Mouse (Mus musculus) thymus, adult 2 months (tissue): Measurements from ENCODE around the gene Tars2. TPM values are rescaled to one million over a fixed set of nuclear protein-coding genes. Genes with fewer than 3 reads are reported as not detected.

Source experiments
- DNase-seq: peaks from one replicate; pipeline ENCODE4 v3.0.0; 2021
- H3K27ac ChIP-seq: fragments of 200-500 bp; 2 replicates; pipeline ENCODE4 v1.5.1; 2012; ENCODE audit warnings: low read length, control low read depth; ENCODE audit not compliant: control insufficient read depth, insufficient read depth
- H3K27me3 ChIP-seq: fragments of 200-500 bp; 2 replicates; pipeline ENCODE4 v1.6.1; 2012; ENCODE audit warnings: mild to moderate bottlenecking, low read length, moderate library complexity, mixed read lengths; ENCODE audit not compliant: control insufficient read depth, insufficient read depth
- H3K36me3 ChIP-seq: fragments of 200-500 bp; 2 replicates; pipeline ENCODE4 v1.6.1; 2012; ENCODE audit warnings: mild to moderate bottlenecking, low read length, moderate library complexity; ENCODE audit not compliant: control insufficient read depth, insufficient read depth
- H3K4me1 ChIP-seq: fragments of 200-500 bp; replicated peaks from 2 replicates; pipeline ENCODE4 v1.6.1; 2012; ENCODE audit warnings: low read length; ENCODE audit not compliant: control insufficient read depth, insufficient read depth
- H3K4me3 ChIP-seq: fragments of 200-500 bp; 2 replicates; pipeline ENCODE4 v1.5.1; 2012; ENCODE audit warnings: mild to moderate bottlenecking, low read length, control low read depth, moderate library complexity; ENCODE audit not compliant: control insufficient read depth, insufficient read depth
- CTCF ChIP-seq: fragments of 200-500 bp; IDR thresholded peaks from 2 replicates; pipeline ENCODE4 v1.5.1; 2012; ENCODE audit warnings: mild to moderate bottlenecking, control low read depth, low read length, moderate library complexity, borderline replicate concordance; ENCODE audit not compliant: control insufficient read depth, poor library complexity, insufficient read depth; ENCODE audit errors: extremely low read depth
- POLR2A ChIP-seq: fragments of 200-500 bp; IDR thresholded peaks from 2 replicates; pipeline ENCODE4 v1.6.1; 2012; ENCODE audit warnings: mild to moderate bottlenecking, low read length, control low read depth, moderate library complexity; ENCODE audit not compliant: control insufficient read depth, poor library complexity, insufficient read depth; ENCODE audit errors: extremely low read depth
- WGBS: fragments of 180-500 bp; shearing (Covaris S2); methylation state at CpG from one replicate; pipeline ENCODE4 v1.1.7; 2018; 5-methylcytosine and 5-hydroxymethylcytosine counted together
- polyA plus RNA-seq: library from polyadenylated mRNA; depleted of rRNA; stranded (reverse); fragments of >200 nt; gene quantifications from 2 replicates; pipeline ENCODE4 v1.2.3, GENCODE M21; 2012

The Tars2 gene
- polyA plus RNA-seq, 1 experiment: 44.1 TPM

DNA sequence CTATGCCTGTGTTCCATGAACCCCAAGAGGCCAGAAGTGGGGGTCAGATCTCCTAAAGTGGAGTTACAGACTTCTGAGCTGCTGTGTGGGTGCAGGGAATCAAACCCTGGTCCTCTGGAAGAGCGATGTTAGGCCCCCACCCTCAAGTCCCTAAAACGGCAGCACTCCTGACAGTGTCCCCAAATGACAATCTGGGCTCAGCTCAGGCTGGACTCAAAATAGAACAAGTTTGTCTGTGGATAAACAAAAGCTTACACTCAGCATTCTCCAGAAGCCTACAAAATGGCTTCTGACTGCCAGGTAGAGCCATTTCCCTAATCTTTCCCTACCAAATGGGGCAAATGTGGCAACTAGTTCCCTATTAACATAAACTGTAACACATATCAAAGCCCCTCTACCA is 58.9 kb downstream of the Tars2 start:
- Histone ChIP-seq H3K27ac (no peak overlapping the region), H3K4me1 (no peaks in the 10 kb centered on the region), H3K36me3 (no peaks in the 10 kb centered on the region), H3K4me3 (no peak overlapping the region), H3K27me3 (no peaks in the 10 kb centered on the region)
- 93% methylated on average over 2 of the region's 2 CpGs for WGBS
- DNase-seq: no peak
- TF ChIP-seq CTCF (no peak), POLR2A (no peak)

DNA sequence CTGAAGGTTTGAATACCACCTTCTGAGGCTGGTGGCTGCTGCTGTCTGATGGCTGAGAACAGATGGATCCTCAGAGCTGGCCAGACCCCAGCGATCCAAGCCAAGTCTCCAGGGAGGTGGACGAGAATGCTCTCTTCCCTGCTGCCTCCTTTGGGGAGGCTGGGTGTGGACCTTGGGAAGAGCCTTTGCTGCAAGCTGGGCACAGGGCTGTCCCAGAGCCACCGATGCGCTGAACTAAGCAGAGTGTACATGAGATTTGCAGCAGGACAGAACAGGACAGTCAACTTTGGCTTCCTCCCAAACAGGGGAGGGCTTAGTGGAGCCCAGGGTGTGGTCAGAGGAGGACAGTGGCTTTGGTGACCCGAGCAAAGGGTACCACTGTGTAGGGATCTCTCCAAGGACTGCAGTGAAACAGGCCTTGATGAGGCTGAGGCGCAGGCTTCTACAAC is 59.7 kb downstream of the Tars2 start:
- Histone ChIP-seq H3K4me1 (no peaks in the 10 kb centered on the region), H3K36me3 (no peaks in the 10 kb centered on the region), H3K27me3 (no peaks in the 10 kb centered on the region), H3K27ac (no peak overlapping the region), H3K4me3 (no peak overlapping the region)
- TF ChIP-seq POLR2A (no peak), CTCF (no peak)
- WGBS: 94% methylated on average over 6 of the region's 6 CpGs
- DNase-seq: no peak

DNA sequence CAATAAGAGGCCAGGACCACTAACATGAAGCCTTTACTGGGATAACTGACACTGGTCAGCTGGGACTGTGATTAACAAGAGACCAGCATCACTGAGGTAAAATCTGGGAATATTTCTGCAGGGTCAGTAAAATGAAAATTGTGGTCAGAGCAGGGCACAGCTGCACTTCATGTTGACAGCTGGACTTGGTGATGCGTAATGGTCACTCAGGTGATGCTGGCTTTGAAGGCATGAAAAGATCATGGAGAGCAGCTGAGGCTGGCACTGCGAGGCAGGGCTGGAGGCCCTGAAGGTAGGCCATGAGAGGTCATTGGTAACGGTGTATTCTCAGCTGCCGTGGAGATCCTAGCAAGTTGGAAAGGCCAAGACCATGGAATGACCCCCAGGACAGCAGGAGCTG is 61.7 kb downstream of the Tars2 start:
- H3K36me3 ChIP-seq: no peaks in the 10 kb centered on the region
- no peak for DNase-seq
- no peak for TF ChIP-seq POLR2A
- no peaks in the 10 kb centered on the region for H3K27me3 ChIP-seq
- WGBS: 98% methylated on average over 4 of the region's 4 CpGs
- no peak overlapping the region for H3K4me3 ChIP-seq
- H3K4me1 ChIP-seq: 0 out of 2 replicates have a peak, but pooled peaks cover 2% of the 10 kb centered on the region
- H3K27ac ChIP-seq: no peak overlapping the region

DNA sequence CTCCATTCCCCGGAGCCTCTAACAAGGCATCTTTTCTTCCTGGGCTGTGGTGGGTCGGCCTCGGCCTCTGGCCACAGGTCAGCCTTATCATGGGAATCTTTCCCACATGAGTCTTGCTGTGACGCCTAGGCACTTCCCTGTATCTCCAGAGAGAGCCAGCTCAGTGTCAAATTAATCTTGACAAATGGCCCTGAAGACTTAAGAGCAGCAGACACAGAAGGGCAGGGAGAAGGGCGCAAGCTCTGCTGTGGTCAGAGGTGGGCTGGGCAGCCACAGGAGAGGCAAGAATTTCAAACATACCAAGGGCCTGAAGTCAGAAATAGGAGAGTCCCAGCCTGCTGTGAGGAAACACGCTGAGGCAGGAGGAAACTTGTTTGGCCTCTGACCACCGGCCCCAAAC is 63.6 kb downstream of the Tars2 start:
- Histone ChIP-seq H3K27me3 (no peaks in the 10 kb centered on the region), H3K36me3 (no peaks in the 10 kb centered on the region), H3K4me1 (0 out of 2 replicates have a peak, but pooled peaks cover 2% of the 10 kb centered on the region), H3K4me3 (no peak overlapping the region), H3K27ac (no peak overlapping the region)
- 87% methylated on average over 7 of the region's 7 CpGs for WGBS
- no peak for DNase-seq
- no peak for TF ChIP-seq CTCF
- TF ChIP-seq POLR2A: no peak

DNA sequence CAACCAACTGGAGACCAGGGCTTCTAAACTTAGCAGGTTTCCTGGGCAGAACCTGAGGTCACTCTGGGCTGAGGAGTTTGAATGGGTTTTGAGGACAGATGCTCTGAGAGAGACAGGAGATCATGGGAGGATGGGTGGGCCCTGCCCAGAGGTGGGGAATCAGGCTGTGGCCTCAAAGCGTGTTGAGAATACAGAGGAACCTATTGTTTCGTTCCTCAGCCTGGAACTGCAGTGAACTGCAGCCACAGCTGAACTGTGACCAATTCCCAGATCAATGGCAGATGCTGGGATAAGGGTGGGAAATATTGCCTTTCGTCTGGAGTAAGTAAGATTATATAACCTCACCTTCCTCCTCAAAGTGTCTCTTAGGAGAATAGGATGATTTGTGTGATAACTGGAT is 64.2 kb downstream of the Tars2 start:
- WGBS: 95% methylated on average over 3 of the region's 3 CpGs
- 0 out of 2 replicates have a peak, but pooled peaks cover 2% of the 10 kb centered on the region for H3K4me1 ChIP-seq
- DNase-seq: no peak
- no peak overlapping the region for H3K4me3 ChIP-seq
- no peaks in the 10 kb centered on the region for H3K36me3 ChIP-seq
- TF ChIP-seq CTCF (no peak), POLR2A (no peak)
- H3K27me3 ChIP-seq: no peaks in the 10 kb centered on the region
- no peak overlapping the region for H3K27ac ChIP-seq

DNA sequence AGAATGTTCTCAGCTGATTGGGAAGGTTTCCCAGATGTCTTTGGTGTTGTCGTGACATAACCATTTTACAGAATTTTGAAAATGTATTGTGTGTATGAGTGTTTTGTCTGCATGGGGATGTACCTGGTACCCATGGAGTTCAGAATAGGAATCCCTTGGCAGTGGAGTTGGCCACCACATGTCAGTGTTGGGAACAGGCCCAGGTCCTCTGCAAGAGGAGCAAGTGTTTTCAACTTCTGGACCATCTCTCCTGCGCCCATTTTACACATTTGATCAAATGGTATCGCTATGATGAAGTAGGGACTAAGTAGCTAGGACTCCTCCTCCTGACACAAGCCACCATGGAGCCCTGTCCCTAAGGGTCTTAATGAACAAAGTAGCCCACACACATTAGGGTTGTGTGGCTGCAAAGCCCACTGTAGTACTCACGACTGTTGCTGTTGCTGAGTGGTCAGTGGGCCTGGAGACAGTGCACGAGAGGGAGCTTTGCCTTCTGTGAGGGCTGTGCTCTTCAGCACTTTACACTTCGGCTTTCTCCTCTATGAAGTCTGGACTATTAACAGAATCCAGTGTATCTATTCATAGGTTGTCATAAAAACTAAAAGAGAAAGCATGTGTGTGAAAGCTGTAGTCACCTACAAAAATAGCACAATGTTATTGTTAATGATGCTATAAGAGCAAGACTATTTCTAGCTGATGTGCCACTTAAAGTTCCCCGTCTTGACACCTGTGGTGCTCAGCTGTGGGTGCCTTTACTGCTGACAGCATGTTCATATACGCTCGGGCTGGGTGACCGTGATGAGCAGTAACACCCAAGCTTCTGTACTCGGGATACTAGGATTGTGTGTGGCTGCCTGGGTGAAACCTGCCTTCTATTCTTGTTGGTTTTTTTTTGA is 65.0 kb downstream of the Tars2 start:
- DNase-seq: no peak
- WGBS: 94% methylated on average over 11 of the region's 11 CpGs
- no peak overlapping the region for H3K4me3 ChIP-seq
- TF ChIP-seq CTCF: no peak
- H3K4me1 ChIP-seq: 0 out of 2 replicates have a peak, but pooled peaks cover 2% of the 10 kb centered on the region
- H3K27ac ChIP-seq: no peak overlapping the region
- H3K27me3 ChIP-seq: no peaks in the 10 kb centered on the region
- no peaks in the 10 kb centered on the region for H3K36me3 ChIP-seq
